Mouse (Mus musculus) embryonic facial prominence, embryonic 15.5 days (tissue): ENCODE measurements around the gene Methig1. TPM values are rescaled to one million over a fixed set of nuclear protein-coding genes. Genes with fewer than 3 reads are reported as not detected.
"Not testable (repeated sequence)": the region's sequence is repeated elsewhere in the genome, so short reads cannot be mapped to it uniquely, and the experiment has no call there.

ENCODE experiments used
- ATAC-seq: fragments of 200-750 bp; cut with Nextera tagmentation; 2 replicates; pipeline ENCODE4 v1.8.0; 2017; ENCODE audit warnings: low read depth, moderate TSS enrichment; ENCODE audit not compliant: insufficient number of reproducible peaks, low FRiP score, low TSS enrichment
- H3K27ac ChIP-seq: fragments of 300-500 bp; sonication (generic); replicated peaks from 2 replicates; pipeline ENCODE4 v1.5.1; 2015; ENCODE audit warnings: mild to moderate bottlenecking, inconsistent platforms
- H3K27me3 ChIP-seq: fragments of 300-500 bp; sonication (generic); 2 replicates; pipeline ENCODE4 v1.6.1; 2015; ENCODE audit warnings: inconsistent platforms
- H3K36me3 ChIP-seq: fragments of 300-500 bp; sonication (generic); 2 replicates; pipeline ENCODE4 v1.6.1; 2015; ENCODE audit warnings: mild to moderate bottlenecking, inconsistent platforms
- H3K4me1 ChIP-seq: fragments of 300-500 bp; sonication (generic); 2 replicates; pipeline ENCODE4 v1.6.1; 2015; ENCODE audit warnings: inconsistent platforms
- H3K4me2 ChIP-seq: fragments of 300-500 bp; sonication (generic); replicated peaks from 2 replicates; pipeline ENCODE4 v1.6.1; 2015; ENCODE audit warnings: mild to moderate bottlenecking, inconsistent platforms
- H3K4me3 ChIP-seq: fragments of 300-500 bp; sonication (generic); replicated peaks from 2 replicates; pipeline ENCODE4 v1.5.1; 2015; ENCODE audit warnings: mild to moderate bottlenecking, inconsistent platforms
- H3K9ac ChIP-seq: fragments of 300-500 bp; sonication (generic); 2 replicates; pipeline ENCODE4 v1.6.1; 2015; ENCODE audit warnings: inconsistent platforms
- H3K9me3 ChIP-seq: fragments of 300-500 bp; sonication (generic); replicated peaks from 2 replicates; pipeline ENCODE4 v1.6.1; 2016; ENCODE audit warnings: inconsistent platforms
- WGBS: fragments of 180-500 bp; shearing (Covaris S2); methylation state at CpG from one replicate; pipeline ENCODE4 v1.1.7; 2015; 5-methylcytosine and 5-hydroxymethylcytosine counted together
- polyA plus RNA-seq: library from polyadenylated mRNA; unstranded; fragments of >200 nt; fragmentation: Nextera tagmentation; extraction: Ambion mirVana; gene quantifications from 2 replicates; pipeline ENCODE4 v1.2.1, GENCODE M21; 2015

Methig1 gene
- polyA plus RNA-seq, 1 experiment from 2014 or later: not detected

DNA sequence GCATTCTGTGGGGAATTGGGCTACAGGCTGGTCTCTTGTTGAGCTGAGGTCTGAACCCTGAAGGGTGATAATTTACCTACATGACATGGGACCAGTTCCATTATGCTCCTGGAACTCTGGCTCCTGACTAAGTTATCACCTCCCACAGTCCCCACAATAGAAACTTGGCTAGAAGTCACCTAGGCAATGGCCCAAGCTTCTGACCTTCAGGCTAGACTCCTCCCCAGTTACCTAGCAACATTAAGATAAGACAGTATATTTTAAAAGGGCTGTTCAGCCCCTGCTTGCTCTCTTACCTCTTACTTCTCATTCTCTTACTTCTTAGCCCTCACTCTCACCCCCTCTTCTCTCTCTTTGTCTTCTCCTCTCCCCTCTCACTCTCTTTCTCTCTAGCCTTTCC lies 7.5 kb upstream of the Methig1 start:
- Histone ChIP-seq H3K36me3 (no peaks in the 10 kb centered on the region), H3K4me3 (no peak overlapping the region), H3K4me1 (no peaks in the 10 kb centered on the region), H3K9ac (no peak overlapping the region), H3K4me2 (no peak overlapping the region), H3K27ac (no peak overlapping the region), H3K27me3 (no peaks in the 10 kb centered on the region), H3K9me3 (no peaks in the 10 kb centered on the region)
- no peak for ATAC-seq

DNA sequence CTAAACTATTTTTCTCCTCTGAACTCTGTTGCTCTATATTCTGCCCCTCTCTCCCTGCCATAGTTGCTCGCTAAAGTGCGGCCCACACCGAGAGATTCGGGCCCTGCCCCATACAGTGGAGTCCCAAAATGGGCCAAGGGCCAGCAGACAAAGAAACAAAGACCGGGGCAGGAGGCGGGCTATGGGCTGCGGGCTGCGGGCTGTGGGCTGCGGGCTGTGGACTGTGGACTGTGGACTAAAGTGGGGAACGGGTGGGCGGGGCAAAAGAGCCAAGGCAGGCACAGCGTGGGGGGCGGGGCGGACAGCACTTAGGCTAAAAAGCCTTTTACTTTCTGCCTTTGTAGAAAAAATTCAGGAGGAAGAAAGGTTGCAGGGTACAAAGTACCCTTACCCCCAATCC lies 6.2 kb upstream of the Methig1 start:
- Histone ChIP-seq H3K4me2 (no peak overlapping the region), H3K27me3 (no peaks in the 10 kb centered on the region), H3K9ac (no peak overlapping the region), H3K9me3 (no peaks in the 10 kb centered on the region), H3K4me3 (no peak overlapping the region), H3K27ac (no peak overlapping the region), H3K4me1 (0 out of 2 replicates have a peak, but pooled peaks cover 4% of the 10 kb centered on the region), H3K36me3 (no peaks in the 10 kb centered on the region)
- peak; percentile 67; the same call in 1 of the 2 replicates for ATAC-seq
- WGBS: 62% methylated on average over 14 of the region's 14 CpGs

DNA sequence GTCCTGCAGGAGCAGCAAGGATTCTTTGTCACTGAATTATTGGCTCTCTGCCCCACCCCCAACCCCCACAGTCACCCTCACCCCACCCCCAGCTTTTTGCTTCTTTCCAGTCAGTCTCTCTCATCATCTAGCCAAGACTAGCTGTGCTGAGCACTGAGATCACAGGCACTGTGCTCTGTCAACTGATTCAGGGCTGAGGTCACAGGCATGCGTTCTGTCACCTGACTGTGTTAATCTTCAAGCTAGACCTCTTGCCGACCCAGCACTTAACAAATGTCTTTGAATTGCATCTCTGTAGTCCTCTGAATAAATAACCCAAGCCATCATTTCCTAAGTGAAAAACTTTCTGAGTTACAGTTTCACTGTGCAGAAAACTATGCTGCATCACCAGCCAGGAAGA lies 3.5 kb upstream of the Methig1 start:
- Histone ChIP-seq H3K36me3 (no peaks in the 10 kb centered on the region), H3K4me3 (no peak overlapping the region), H3K9ac (no peak overlapping the region), H3K9me3 (no peaks in the 10 kb centered on the region), H3K27me3 (no peaks in the 10 kb centered on the region), H3K4me2 (no peak overlapping the region), H3K4me1 (0 out of 2 replicates have a peak, but pooled peaks cover 4% of the 10 kb centered on the region), H3K27ac (no peak overlapping the region)
- no peak for ATAC-seq
- 36% methylated on average over 2 of the region's 2 CpGs for WGBS

DNA sequence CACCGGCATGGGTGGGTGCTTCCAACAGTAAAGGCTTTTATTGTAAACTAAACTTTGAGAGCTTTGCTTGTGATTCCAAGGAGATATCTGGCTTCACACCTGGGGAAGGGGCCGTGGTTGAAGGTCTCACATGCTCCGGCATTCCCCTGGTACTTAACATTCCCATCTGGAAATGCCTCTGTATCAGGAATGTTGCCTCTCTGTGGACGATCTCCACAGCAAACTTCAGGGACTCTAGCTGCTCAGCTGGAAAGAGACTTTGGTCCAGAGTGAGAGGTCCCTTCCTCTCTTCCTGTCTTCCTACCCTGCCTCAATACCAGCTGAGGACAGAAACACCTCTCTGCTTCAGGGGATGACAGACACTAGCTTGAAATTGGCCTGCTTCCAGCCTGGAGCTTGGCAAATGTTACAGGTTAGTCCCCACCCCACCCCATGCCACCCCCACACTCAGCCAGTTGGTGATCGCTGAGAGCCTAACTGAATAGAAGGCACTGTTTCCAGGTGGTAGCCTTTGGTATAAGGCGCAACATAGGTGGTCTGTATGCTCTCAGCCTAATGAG lies 1.4 kb upstream of the Methig1 start:
- 55% methylated on average over 6 of the region's 6 CpGs for WGBS
- Histone ChIP-seq H3K4me3 (no peak overlapping the region), H3K27me3 (no peaks in the 10 kb centered on the region), H3K9ac (no peak overlapping the region), H3K4me2 (no peak overlapping the region), H3K4me1 (0 out of 2 replicates have a peak, but pooled peaks cover 4% of the 10 kb centered on the region), H3K36me3 (no peaks in the 10 kb centered on the region), H3K9me3 (no peaks in the 10 kb centered on the region), H3K27ac (no peak overlapping the region)
- ATAC-seq: no peak

DNA sequence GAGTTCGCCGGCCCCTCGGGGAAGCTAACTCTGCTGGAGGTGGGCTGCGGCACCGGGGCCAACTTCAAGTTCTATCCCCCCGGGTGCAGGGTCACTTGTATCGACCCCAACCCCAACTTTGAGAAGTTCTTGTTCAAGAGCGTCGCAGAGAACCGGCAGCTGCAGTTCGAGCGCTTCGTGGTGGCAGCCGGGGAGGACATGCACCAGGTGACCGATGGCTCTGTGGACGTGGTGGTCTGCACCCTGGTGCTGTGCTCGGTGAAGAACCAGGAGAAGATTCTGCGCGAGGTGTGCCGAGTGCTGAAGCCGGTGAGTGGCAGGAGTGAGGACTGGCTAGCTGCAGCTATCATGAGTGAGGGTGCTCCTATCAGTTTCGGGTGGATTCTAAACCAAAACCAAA lies 450 bp downstream of the Methig1 start:
- not testable (repeated sequence) for H3K9ac ChIP-seq, H3K9me3 ChIP-seq, ATAC-seq, H3K27me3 ChIP-seq, H3K27ac ChIP-seq, H3K4me1 ChIP-seq, H3K36me3 ChIP-seq, H3K4me3 ChIP-seq, H3K4me2 ChIP-seq
- WGBS: 93% methylated on average over 16 of the region's 22 CpGs

DNA sequence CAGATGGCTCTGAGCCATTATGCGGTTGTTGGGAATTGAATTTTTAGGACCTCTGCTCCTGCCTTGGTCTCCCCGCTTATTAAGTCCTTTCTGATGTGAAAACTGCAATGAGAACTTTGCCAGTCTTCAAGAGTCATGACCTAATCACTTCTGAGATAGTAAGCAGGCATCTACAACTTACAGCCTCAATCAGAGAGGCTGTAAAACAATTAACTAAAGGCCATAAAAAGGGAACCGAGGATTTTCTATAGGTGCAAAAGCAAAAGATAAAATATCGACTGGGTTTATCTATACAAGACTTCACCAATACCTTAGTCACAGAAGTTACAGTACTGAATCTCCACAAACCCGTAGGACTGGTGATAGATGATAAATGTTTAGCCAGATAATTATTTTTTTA lies 2.9 kb downstream of the Methig1 start:
- Histone ChIP-seq H3K27me3 (no peaks in the 10 kb centered on the region), H3K9me3 (no peaks in the 10 kb centered on the region), H3K9ac (no peak overlapping the region), H3K4me2 (no peak overlapping the region), H3K4me1 (0 out of 2 replicates have a peak, but pooled peaks cover 4% of the 10 kb centered on the region), H3K4me3 (no peak overlapping the region), H3K36me3 (no peaks in the 10 kb centered on the region), H3K27ac (no peak overlapping the region)
- no peak for ATAC-seq
- 83% methylated on average over 5 of the region's 5 CpGs for WGBS

DNA sequence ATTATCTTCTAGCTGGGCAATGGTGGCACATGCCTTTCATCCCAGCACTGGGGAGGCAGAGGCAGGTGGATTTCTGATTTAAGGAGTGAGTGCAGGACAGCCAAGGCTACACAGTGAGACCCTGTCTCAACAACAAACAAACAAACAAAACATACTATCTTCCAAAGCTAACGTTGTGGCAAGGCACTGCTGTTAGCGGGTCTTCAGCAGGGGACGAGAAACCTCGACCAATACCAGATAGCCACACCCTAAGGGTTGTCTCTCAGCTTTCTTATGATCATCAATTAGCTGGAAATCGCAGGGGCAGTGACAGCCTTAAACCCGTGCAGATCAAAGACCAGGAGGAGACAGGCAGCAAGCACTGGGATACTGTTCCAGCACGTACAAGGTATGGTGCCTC lies 11.3 kb downstream of the Methig1 start, which contains the start of gene Higd1c:
Gene Higd1c, plus strand, starts transcription at position 301 of the 400 bp plus-strand sequence.
- Histone ChIP-seq H3K9me3 (no peaks in the 10 kb centered on the region), H3K9ac (no peak within 1 kb of the TSS), H3K4me2 (no peak within 1 kb of the TSS), H3K36me3 (no peaks in the 10 kb centered on the region), H3K4me3 (no peak within 1 kb of the TSS), H3K4me1 (no peaks in the 10 kb centered on the region), H3K27ac (no peak within 1 kb of the TSS), H3K27me3 (no peaks in the 10 kb centered on the region)
- no peak for ATAC-seq
- WGBS: 55% methylated on average over 7 of the region's 7 CpGs

DNA sequence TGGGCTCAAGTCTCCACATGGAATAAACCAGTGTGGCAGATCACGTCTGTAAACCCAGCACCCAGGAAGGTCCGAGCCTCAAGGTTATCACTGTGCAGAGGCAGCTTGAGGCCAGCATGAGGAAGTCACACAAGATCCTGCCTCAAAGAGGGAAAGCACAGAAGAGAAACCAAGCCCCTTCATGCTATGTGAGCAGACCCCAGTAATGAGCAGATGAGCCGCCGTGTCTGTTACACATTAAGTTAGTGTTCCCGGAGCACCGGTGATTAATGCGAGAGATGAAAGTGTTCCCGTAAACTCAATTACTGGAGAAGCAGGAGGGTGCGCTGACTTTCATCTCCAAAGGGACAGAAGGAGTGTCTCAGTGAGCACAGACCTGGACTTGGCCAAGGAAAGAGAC lies 13.0 kb downstream of the Methig1 start:
- 30% methylated on average over 9 of the region's 9 CpGs for WGBS
- not testable (repeated sequence) for H3K36me3 ChIP-seq, ATAC-seq

DNA sequence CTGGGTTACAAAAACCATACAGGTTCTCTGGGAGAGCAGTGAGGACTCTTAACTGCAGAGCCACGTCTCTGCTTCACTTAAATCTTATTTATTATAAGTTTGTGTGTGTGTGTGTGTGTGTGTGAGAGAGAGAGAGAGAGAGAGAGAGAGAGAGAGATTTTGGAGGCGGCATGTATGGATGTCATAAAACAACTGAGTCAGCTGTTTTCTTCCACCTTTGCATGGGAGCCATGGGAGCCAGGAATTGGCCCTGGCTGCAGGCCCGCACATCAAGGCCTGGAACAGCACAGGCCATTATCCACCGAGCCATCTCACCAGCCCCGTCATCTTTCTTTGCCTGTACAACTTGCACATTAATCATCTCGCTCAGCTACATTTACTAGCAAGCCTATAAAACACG lies 14.2 kb downstream of the Methig1 start:
- WGBS: 72% methylated on average over 7 of the region's 7 CpGs

More for the DNA sequence above, 13.0 kb downstream of the Methig1 start:
- H3K4me2 ChIP-seq, H3K27ac ChIP-seq, H3K9ac ChIP-seq, H3K9me3 ChIP-seq, H3K4me1 ChIP-seq, H3K27me3 ChIP-seq, H3K4me3 ChIP-seq: not testable (repeated sequence)

DNA sequence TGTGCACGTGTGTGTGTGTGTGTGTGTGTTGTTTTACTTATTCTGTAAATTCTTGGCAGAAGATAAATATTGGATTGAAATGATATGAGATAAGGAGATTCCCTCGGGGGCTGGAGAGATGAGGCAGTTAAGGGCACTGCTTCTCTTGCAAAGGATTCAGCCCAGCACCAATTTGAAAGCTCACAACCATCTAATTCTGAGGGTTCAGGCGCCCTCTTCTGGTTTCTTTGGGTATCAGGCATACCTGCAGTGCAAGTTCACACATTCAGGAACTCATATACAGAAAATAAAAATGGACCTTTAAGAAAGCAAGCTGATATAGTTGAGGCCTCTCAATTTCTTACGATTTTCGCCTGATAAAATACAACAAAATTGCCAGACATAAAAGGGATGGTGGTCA lies 22.1 kb downstream of the Methig1 start:
- no peak overlapping the region for H3K4me3 ChIP-seq
- no peaks in the 10 kb centered on the region for H3K27me3 ChIP-seq
- no peaks in the 10 kb centered on the region for H3K9me3 ChIP-seq
- no peak overlapping the region for H3K9ac ChIP-seq
- WGBS: 26% methylated on average over 5 of the region's 5 CpGs
- H3K4me2 ChIP-seq: no peak overlapping the region
- no peak overlapping the region for H3K27ac ChIP-seq
- H3K36me3 ChIP-seq: no peaks in the 10 kb centered on the region
- no peak for ATAC-seq
- H3K4me1 ChIP-seq: no peaks in the 10 kb centered on the region

More for the DNA sequence above, 14.2 kb downstream of the Methig1 start:
- H3K9ac ChIP-seq: no peak overlapping the region
- no peak overlapping the region for H3K4me2 ChIP-seq
- no peaks in the 10 kb centered on the region for H3K27me3 ChIP-seq
- no peaks in the 10 kb centered on the region for H3K36me3 ChIP-seq
- no peaks in the 10 kb centered on the region for H3K9me3 ChIP-seq
- no peak for ATAC-seq
- H3K27ac ChIP-seq: no peak overlapping the region
- H3K4me3 ChIP-seq: no peak overlapping the region
- H3K4me1 ChIP-seq: no peaks in the 10 kb centered on the region

DNA sequence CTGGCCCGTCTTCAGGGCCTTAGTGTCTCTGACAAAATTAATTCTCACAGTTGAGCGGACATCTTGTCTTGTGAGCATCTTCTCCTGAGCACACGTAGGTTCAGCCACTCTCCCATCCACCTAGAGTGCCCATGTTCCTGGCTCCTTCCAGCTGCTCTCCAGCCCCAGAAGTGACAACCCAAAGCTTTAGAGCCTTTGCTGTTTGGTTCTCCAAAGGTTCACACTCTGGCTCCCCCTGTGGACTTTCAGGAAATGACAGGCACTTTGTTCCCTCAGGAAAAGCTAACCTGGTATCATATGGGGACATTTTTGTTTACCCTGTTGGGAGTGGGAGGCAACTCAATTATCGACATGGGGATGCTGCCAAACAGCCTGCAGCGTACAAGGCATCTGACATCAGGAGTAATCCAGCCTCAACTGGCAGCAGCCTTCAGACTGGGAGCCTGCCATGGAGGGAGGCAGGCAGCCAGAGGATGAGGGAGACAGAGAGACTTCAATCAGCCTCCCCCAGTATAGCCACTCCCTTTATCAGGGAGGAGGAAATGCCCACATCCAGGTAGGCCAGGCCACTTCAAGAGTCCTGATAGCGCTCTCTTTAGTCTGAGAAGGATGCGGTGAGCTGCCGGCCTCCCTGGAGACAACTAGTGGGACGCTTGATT lies 25.0 kb downstream of the Methig1 start:
- WGBS: 18% methylated on average over 3 of the region's 9 CpGs
- not testable (repeated sequence) for H3K36me3 ChIP-seq, H3K9me3 ChIP-seq, H3K9ac ChIP-seq, H3K27ac ChIP-seq, H3K4me1 ChIP-seq, H3K4me2 ChIP-seq, H3K27me3 ChIP-seq, ATAC-seq, H3K4me3 ChIP-seq

DNA sequence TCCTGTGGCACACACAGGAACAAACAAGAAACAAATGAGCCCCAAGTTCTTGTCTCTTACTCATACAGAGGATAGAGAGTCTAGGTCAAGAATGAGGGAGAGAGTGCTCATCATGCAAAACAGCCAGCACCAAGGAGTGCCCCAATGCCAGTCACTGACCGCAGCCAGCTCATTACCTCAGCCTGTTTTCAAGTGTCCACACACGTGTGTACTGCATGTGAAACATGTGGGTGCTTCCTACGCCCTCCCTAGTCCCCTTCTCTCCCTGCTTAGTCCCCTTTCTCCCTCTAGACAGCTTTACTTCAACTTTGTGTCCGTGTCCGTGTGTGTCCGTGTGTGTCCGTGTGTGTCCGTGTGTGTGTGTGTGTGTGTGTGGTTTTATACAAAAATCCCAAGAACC lies 26.7 kb downstream of the Methig1 start:
- Histone ChIP-seq H3K27ac (no peak overlapping the region), H3K4me2 (no peak overlapping the region), H3K4me3 (no peak overlapping the region), H3K9me3 (no peaks in the 10 kb centered on the region), H3K9ac (no peak overlapping the region), H3K27me3 (no peaks in the 10 kb centered on the region), H3K36me3 (no peaks in the 10 kb centered on the region), H3K4me1 (no peaks in the 10 kb centered on the region)
- no peak for ATAC-seq
- 82% methylated on average over 8 of the region's 8 CpGs for WGBS
